Mouse (Mus musculus): ENCODE results near the gene Arrdc2. TPM values are rescaled to one million over a fixed set of nuclear protein-coding genes. Genes with fewer than 3 reads are reported as not detected.

Arrdc2 gene
- total RNA-seq, 2 experiments from 2014 or later, result 9.2 to 10.2 TPM

- intact Hi-C loops (cut with DNase I), result no loop called here
- no peak for DNase-seq (ENCODE audit: low spot score)
Observed at GRCm38 (mm10) chr8:70816679-70817078, 22.8 kb downstream of the Arrdc2 start.

GRCm38 (mm10) chr8:70812885-70813284, 26.6 kb downstream of the Arrdc2 start:
- DNase-seq (ENCODE audit: low spot score), result no peak
- intact Hi-C loops (cut with DNase I), result no loop called here

GRCm38 (mm10) chr8:70812055-70812454, 27.5 kb downstream of the Arrdc2 start:
- intact Hi-C loops (cut with DNase I), result no loop called here
- DNase-seq (ENCODE audit: low spot score), result no peak

- intact Hi-C loops (cut with DNase I), result no loop called here
- DNase-seq (ENCODE audit: low spot score), result no peak
Observed at GRCm38 (mm10) chr8:70810962-70811680, 28.4 kb downstream of the Arrdc2 start.

- intact Hi-C loops (cut with DNase I), result no loop called here
- no peak for DNase-seq (ENCODE audit: low spot score)
Observed at GRCm38 (mm10) chr8:70808955-70809701, 30.4 kb downstream of the Arrdc2 start.

- no peak for DNase-seq (ENCODE audit: low spot score)
- intact Hi-C loops (cut with DNase I), result no loop called here
Observed at GRCm38 (mm10) chr8:70808239-70808638, 31.3 kb downstream of the Arrdc2 start, which contains the start of gene Il12rb1. TSS of gene Il12rb1 (plus strand) at chr8:70808449.

- DNase-seq (ENCODE audit: low spot score), result no peak
- intact Hi-C loops (cut with DNase I), result no loop called here
Observed at GRCm38 (mm10) chr8:70807304-70807703, 32.2 kb downstream of the Arrdc2 start.

- intact Hi-C loops (cut with DNase I), result no loop called here
- peak; percentile 35 for DNase-seq (ENCODE audit: low spot score)
Observed at GRCm38 (mm10) chr8:70806541-70806940, 33.0 kb downstream of the Arrdc2 start.

- intact Hi-C loops (cut with DNase I), result no loop called here
Observed at GRCm38 (mm10) chr8:70804481-70805206, 34.9 kb downstream of the Arrdc2 start, which contains the start of gene Mast3. TSS of gene Mast3 (minus strand) at chr8:70805054.

GRCm38 (mm10) chr8:70803761-70804480, 35.6 kb downstream of the Arrdc2 start:
- DNase-seq (ENCODE audit: low spot score), result no peak
- intact Hi-C loops (cut with DNase I), result no loop called here

More at GRCm38 (mm10) chr8:70804481-70805206, 34.9 kb downstream of the Arrdc2 start, which contains the start of gene Mast3:
- peak; percentile 78 for DNase-seq (ENCODE audit: low spot score)

GRCm38 (mm10) chr8:70802786-70803510, 36.6 kb downstream of the Arrdc2 start:
- intact Hi-C loops (cut with DNase I), result no loop called here
- DNase-seq (ENCODE audit: low spot score), result no peak

GRCm38 (mm10) chr8:70801830-70802229, 37.7 kb downstream of the Arrdc2 start:
- intact Hi-C loops (cut with DNase I), result no loop called here
- no peak for DNase-seq (ENCODE audit: low spot score)

GRCm38 (mm10) chr8:70801156-70801555, 38.4 kb downstream of the Arrdc2 start:
- DNase-seq (ENCODE audit: low spot score), result no peak
- intact Hi-C loops (cut with DNase I), result no loop called here

- no peak for DNase-seq (ENCODE audit: low spot score)
- intact Hi-C loops (cut with DNase I), result no loop called here
Observed at GRCm38 (mm10) chr8:70800648-70801047, 38.9 kb downstream of the Arrdc2 start.

- intact Hi-C loops (cut with DNase I), result no loop called here
- DNase-seq (ENCODE audit: low spot score), result no peak
Observed at GRCm38 (mm10) chr8:70798281-70798680, 41.2 kb downstream of the Arrdc2 start.

GRCm38 (mm10) chr8:70797081-70798070, 42.1 kb downstream of the Arrdc2 start:
- DNase-seq (ENCODE audit: low spot score), result peak; percentile 74
- intact Hi-C loops (cut with DNase I), result no loop called here

GRCm38 (mm10) chr8:70796403-70797080, 43.0 kb downstream of the Arrdc2 start:
- intact Hi-C loops (cut with DNase I), result no loop called here
- DNase-seq (ENCODE audit: low spot score), result no peak

Measured in heart, postnatal 25 days (tissue).